Mouse (Mus musculus): ENCODE measurements around the gene Ift43.

The Ift43 gene

GRCm38 (mm10) chr12:86082481-86083012 lies at the start of gene Ift43:
Ift43 (plus strand) TSS chr12:86082541.
- DNase-seq, result peak; percentile 91 to 93

- DNase-seq, result no peak
Measured at GRCm38 (mm10) chr12:86035586-86035985, 46.8 kb upstream of the Ift43 start.

GRCm38 (mm10) chr12:86036368-86037166 lies 45.8 kb upstream of the Ift43 start:
- DNase-seq, result no peak

GRCm38 (mm10) chr12:86037235-86037921 lies 45.0 kb upstream of the Ift43 start:
- DNase-seq, result no peak

GRCm38 (mm10) chr12:86039078-86039477 lies 43.3 kb upstream of the Ift43 start:
- no peak for DNase-seq

GRCm38 (mm10) chr12:86039751-86040150 lies 42.6 kb upstream of the Ift43 start:
- no peak for DNase-seq

- DNase-seq, result no peak
Measured at GRCm38 (mm10) chr12:86046141-86046540, 36.2 kb upstream of the Ift43 start.

GRCm38 (mm10) chr12:86046776-86047175 lies 35.6 kb upstream of the Ift43 start:
- no peak for DNase-seq

GRCm38 (mm10) chr12:86047376-86047775 lies 35.0 kb upstream of the Ift43 start:
- DNase-seq, result no peak

- DNase-seq, result no peak
Measured at GRCm38 (mm10) chr12:86049813-86050212, 32.5 kb upstream of the Ift43 start.

GRCm38 (mm10) chr12:86051477-86051876 lies 30.9 kb upstream of the Ift43 start:
- DNase-seq, result no peak

- no peak for DNase-seq
Measured at GRCm38 (mm10) chr12:86055306-86055705, 27.0 kb upstream of the Ift43 start.

- no peak for DNase-seq
Measured at GRCm38 (mm10) chr12:86056976-86057375, 25.4 kb upstream of the Ift43 start.

- DNase-seq, result no peak
Measured at GRCm38 (mm10) chr12:86057516-86057915, 24.8 kb upstream of the Ift43 start.

GRCm38 (mm10) chr12:86059341-86059740 lies 23.0 kb upstream of the Ift43 start:
- no peak for DNase-seq

GRCm38 (mm10) chr12:86064796-86065195 lies 17.5 kb upstream of the Ift43 start:
- no peak for DNase-seq

- no peak for DNase-seq
Measured at GRCm38 (mm10) chr12:86071432-86071831, 10.9 kb upstream of the Ift43 start.

- no peak for DNase-seq
Measured at GRCm38 (mm10) chr12:86074681-86075080, 7.7 kb upstream of the Ift43 start.

- no peak for DNase-seq
Measured at GRCm38 (mm10) chr12:86075358-86075757, 7.0 kb upstream of the Ift43 start.

- peak; percentile 41 to 64 for DNase-seq
Measured at GRCm38 (mm10) chr12:86076321-86076901, 5.9 kb upstream of the Ift43 start.

- DNase-seq, result no peak
Measured at GRCm38 (mm10) chr12:86077322-86077721, 5.0 kb upstream of the Ift43 start.

- no peak for DNase-seq
Measured at GRCm38 (mm10) chr12:86077736-86078135, 4.6 kb upstream of the Ift43 start.

- no peak for DNase-seq
Measured at GRCm38 (mm10) chr12:86078176-86078552, 4.2 kb upstream of the Ift43 start.
